Mouse (Mus musculus): ENCODE results near the gene Msmo1.
A peak's percentile ranks its signal among the peaks of the same experiment; 100 is the strongest.

The Msmo1 gene

GRCm38 (mm10) chr8:64733271-64733943 is at the start of gene Msmo1:
Gene Msmo1, minus strand, starts transcription at chr8:64733792.
- peak; percentile 98 for DNase-seq (ENCODE audit: low spot score)

- DNase-seq (ENCODE audit: low spot score): no peak
Measured at GRCm38 (mm10) chr8:64781947-64782346, 48.4 kb upstream of the Msmo1 start.

GRCm38 (mm10) chr8:64777925-64778324 is 44.3 kb upstream of the Msmo1 start:
- DNase-seq (ENCODE audit: low spot score): no peak

GRCm38 (mm10) chr8:64774136-64774535 is 40.5 kb upstream of the Msmo1 start:
- DNase-seq (ENCODE audit: low spot score): no peak

- peak; percentile 35 for DNase-seq (ENCODE audit: low spot score)
Measured at GRCm38 (mm10) chr8:64770814-64771213, 37.2 kb upstream of the Msmo1 start.

GRCm38 (mm10) chr8:64769586-64769985 is 36.0 kb upstream of the Msmo1 start:
- DNase-seq (ENCODE audit: low spot score): no peak

- no peak for DNase-seq (ENCODE audit: low spot score)
Measured at GRCm38 (mm10) chr8:64768645-64769044, 35.1 kb upstream of the Msmo1 start.

- no peak for DNase-seq (ENCODE audit: low spot score)
Measured at GRCm38 (mm10) chr8:64767047-64767446, 33.5 kb upstream of the Msmo1 start.

GRCm38 (mm10) chr8:64764075-64764474 is 30.5 kb upstream of the Msmo1 start:
- no peak for DNase-seq (ENCODE audit: low spot score)

GRCm38 (mm10) chr8:64762751-64763150 is 29.2 kb upstream of the Msmo1 start:
- no peak for DNase-seq (ENCODE audit: low spot score)

GRCm38 (mm10) chr8:64761430-64761829 is 27.8 kb upstream of the Msmo1 start:
- DNase-seq (ENCODE audit: low spot score): no peak

GRCm38 (mm10) chr8:64757956-64758355 is 24.4 kb upstream of the Msmo1 start:
- DNase-seq (ENCODE audit: low spot score): no peak

GRCm38 (mm10) chr8:64746215-64747058 is 12.8 kb upstream of the Msmo1 start:
- no peak for DNase-seq (ENCODE audit: low spot score)

- no peak for DNase-seq (ENCODE audit: low spot score)
Measured at GRCm38 (mm10) chr8:64740547-64741211, 7.1 kb upstream of the Msmo1 start.

GRCm38 (mm10) chr8:64738916-64739315 is 5.3 kb upstream of the Msmo1 start:
- DNase-seq (ENCODE audit: low spot score): no peak

GRCm38 (mm10) chr8:64736767-64737323 is 3.3 kb upstream of the Msmo1 start:
- DNase-seq (ENCODE audit: low spot score): no peak

GRCm38 (mm10) chr8:64735161-64735560 is 1.6 kb upstream of the Msmo1 start:
- no peak for DNase-seq (ENCODE audit: low spot score)

- DNase-seq (ENCODE audit: low spot score): no peak
Measured at GRCm38 (mm10) chr8:64732596-64732995, 996 bp downstream of the Msmo1 start.

- DNase-seq (ENCODE audit: low spot score): no peak
Measured at GRCm38 (mm10) chr8:64728156-64728555, 5.4 kb downstream of the Msmo1 start.

- no peak for DNase-seq (ENCODE audit: low spot score)
Measured at GRCm38 (mm10) chr8:64726190-64726695, 7.3 kb downstream of the Msmo1 start.

GRCm38 (mm10) chr8:64723206-64723605 is 10.4 kb downstream of the Msmo1 start:
- no peak for DNase-seq (ENCODE audit: low spot score)

GRCm38 (mm10) chr8:64717868-64718267 is 15.7 kb downstream of the Msmo1 start:
- DNase-seq (ENCODE audit: low spot score): no peak
